Mouse (Mus musculus) heart, postnatal 0 days (tissue): ENCODE data around the gene Asb4. TPM values are rescaled to one million over a fixed set of nuclear protein-coding genes. Genes with fewer than 3 reads are reported as not detected.

Source experiments
- ATAC-seq: fragments of 200-750 bp; cut with Nextera tagmentation; 2 replicates; pipeline ENCODE4 v1.8.0; 2017; ENCODE audit warnings: low read depth, moderate number of reproducible peaks, moderate library complexity; ENCODE audit not compliant: insufficient read depth
- DNase-seq: peaks from one replicate; pipeline ENCODE4 v3.0.0-alpha.2; 2016; ENCODE audit warnings: low spot score
- H3K27ac ChIP-seq: fragments of 300-500 bp; sonication (generic); 2 replicates; pipeline ENCODE4 v1.5.1; 2014; ENCODE audit warnings: low read depth, mild to moderate bottlenecking
- H3K27me3 ChIP-seq: fragments of 300-500 bp; sonication (generic); 2 replicates; pipeline ENCODE4 v1.6.1; 2014; ENCODE audit warnings: low read length, mixed read lengths; ENCODE audit not compliant: control insufficient read depth, insufficient read depth
- H3K36me3 ChIP-seq: fragments of 300-500 bp; sonication (generic); replicated peaks from 2 replicates; pipeline ENCODE4 v1.6.1; 2014; ENCODE audit warnings: low read length, mixed read lengths; ENCODE audit not compliant: control insufficient read depth, insufficient read depth
- H3K4me1 ChIP-seq: fragments of 300-500 bp; sonication (generic); 2 replicates; pipeline ENCODE4 v1.6.1; 2014; ENCODE audit warnings: antibody characterized with exemption; ENCODE audit not compliant: control insufficient read depth, insufficient read depth
- H3K4me2 ChIP-seq: fragments of 300-500 bp; sonication (generic); 2 replicates; pipeline ENCODE4 v1.6.1; 2014; ENCODE audit warnings: low read depth, mild to moderate bottlenecking, low read length, moderate library complexity
- H3K4me3 ChIP-seq: fragments of 300-500 bp; sonication (generic); 2 replicates; pipeline ENCODE4 v1.5.1; 2014; ENCODE audit warnings: low read depth, low read length
- H3K9ac ChIP-seq: fragments of 300-500 bp; sonication (generic); replicated peaks from 2 replicates; pipeline ENCODE4 v1.6.1; 2014; ENCODE audit warnings: low read depth, low read length, mixed read lengths
- H3K9me3 ChIP-seq: fragments of 300-500 bp; sonication (generic); replicated peaks from 2 replicates; pipeline ENCODE4 v1.6.1; 2016; ENCODE audit warnings: low read length; ENCODE audit not compliant: control insufficient read depth
- CTCF ChIP-seq: IDR thresholded peaks from 2 replicates; pipeline ENCODE4 v1.5.1; 2016; ENCODE audit warnings: antibody characterized with exemption, control low read depth, low read depth
- EP300 ChIP-seq: IDR thresholded peaks from 2 replicates; pipeline ENCODE4 v1.6.1; 2016; ENCODE audit warnings: antibody characterized with exemption, low read depth
- WGBS: fragments of 180-500 bp; shearing (Covaris S2); extraction: QIAGEN DNeasy Blood & Tissue Kit; methylation state at CpG from one replicate; pipeline ENCODE4 v1.1.7; 2014; 5-methylcytosine and 5-hydroxymethylcytosine counted together
- polyA plus RNA-seq: library from polyadenylated mRNA; unstranded; fragments of >200 nt; fragmentation: Nextera tagmentation; extraction: Ambion mirVana; gene quantifications from 2 replicates; pipeline ENCODE4 v1.2.1, GENCODE M21; 2015
- total RNA-seq: library from RNA; depleted of rRNA; stranded (reverse); fragments of >200 nt; gene quantifications from 2 replicates; pipeline ENCODE4 v1.2.3, GENCODE M21; 2014; ENCODE audit warnings: low replicate concordance

Asb4 gene
- total and polyA plus RNA-seq, 2 experiments from 2014 or later, result 6.5 to 10.6 TPM

GRCm38 (mm10) chr6:5427033-5427432, 43.8 kb downstream of the Asb4 start:
- H3K36me3 ChIP-seq, result peaks cover 18% of the 10 kb centered on the region
- H3K4me2 ChIP-seq, result no peak overlapping the region
- no peak overlapping the region for H3K27ac ChIP-seq
- DNase-seq (no peak), ATAC-seq (no peak)
- H3K4me3 ChIP-seq, result no peak overlapping the region
- no peaks in the 10 kb centered on the region for H3K27me3 ChIP-seq
- H3K9me3 ChIP-seq, result no peaks in the 10 kb centered on the region
- no peaks in the 10 kb centered on the region for H3K4me1 ChIP-seq
- 76% methylated on average over 2 of the region's 2 CpGs for whole genome bisulfite sequencing
- TF ChIP-seq EP300, result no peak
- no peak for TF ChIP-seq CTCF
- no peak overlapping the region for H3K9ac ChIP-seq

- 95% methylated on average over 4 of the region's 4 CpGs for WGBS
- no peak for ATAC-seq
Observed at GRCm38 (mm10) chr6:5429562-5429961, 46.4 kb downstream of the Asb4 start.

GRCm38 (mm10) chr6:5429982-5430550, 46.9 kb downstream of the Asb4 start:
- TF ChIP-seq CTCF (no peak), EP300 (no peak)
- WGBS, result 97% methylated on average over 4 of the region's 4 CpGs
- Histone ChIP-seq H3K9ac (no peak overlapping the region), H3K4me3 (no peak overlapping the region), H3K4me2 (no peak overlapping the region), H3K36me3 (peaks cover 9% of the 10 kb centered on the region; the same call in 1 of the 2 replicates), H3K27ac (no peak overlapping the region), H3K4me1 (no peaks in the 10 kb centered on the region), H3K27me3 (no peaks in the 10 kb centered on the region), H3K9me3 (no peaks in the 10 kb centered on the region)
- DNase-seq, result no peak
- no peak for ATAC-seq

More at GRCm38 (mm10) chr6:5429562-5429961, 46.4 kb downstream of the Asb4 start:
- TF ChIP-seq CTCF, result no peak
- H3K27ac ChIP-seq, result no peak overlapping the region
- H3K27me3 ChIP-seq, result no peaks in the 10 kb centered on the region
- no peaks in the 10 kb centered on the region for H3K9me3 ChIP-seq
- DNase-seq, result no peak
- H3K36me3 ChIP-seq, result peaks cover 9% of the 10 kb centered on the region; the same call in 1 of the 2 replicates
- H3K4me3 ChIP-seq, result no peak overlapping the region
- H3K9ac ChIP-seq, result no peak overlapping the region
- H3K4me2 ChIP-seq, result no peak overlapping the region
- no peaks in the 10 kb centered on the region for H3K4me1 ChIP-seq

- Histone ChIP-seq H3K4me1 (no peaks in the 10 kb centered on the region), H3K4me2 (no peak overlapping the region), H3K4me3 (no peak overlapping the region), H3K27me3 (no peaks in the 10 kb centered on the region), H3K36me3 (peaks cover 9% of the 10 kb centered on the region; the same call in 1 of the 2 replicates), H3K9me3 (no peaks in the 10 kb centered on the region), H3K9ac (no peak overlapping the region), H3K27ac (no peak overlapping the region)
- no peak for ATAC-seq
- no peak for DNase-seq
- TF ChIP-seq CTCF (no peak), EP300 (no peak)
- WGBS, result 81% methylated on average over 2 of the region's 2 CpGs
Observed at GRCm38 (mm10) chr6:5433887-5434286, 50.7 kb downstream of the Asb4 start.

- no peaks in the 10 kb centered on the region; the same call in 1 of the 2 replicates for H3K4me1 ChIP-seq
- H3K4me3 ChIP-seq, result no peak overlapping the region
- no peaks in the 10 kb centered on the region for H3K27me3 ChIP-seq
- no peak overlapping the region for H3K27ac ChIP-seq
- TF ChIP-seq CTCF (peak; percentile 59), EP300 (no peak)
- DNase-seq (no peak), ATAC-seq (no peak)
- whole genome bisulfite sequencing, result 59% methylated on average over 4 of the region's 4 CpGs
- no peak overlapping the region for H3K4me2 ChIP-seq
- H3K9ac ChIP-seq, result no peak overlapping the region
- H3K9me3 ChIP-seq, result no peaks in the 10 kb centered on the region
- no peaks in the 10 kb centered on the region for H3K36me3 ChIP-seq
Observed at GRCm38 (mm10) chr6:5437757-5438156, 54.6 kb downstream of the Asb4 start.

- Histone ChIP-seq H3K4me3 (no peak overlapping the region), H3K4me2 (no peak overlapping the region), H3K27me3 (no peaks in the 10 kb centered on the region), H3K36me3 (no peaks in the 10 kb centered on the region), H3K9me3 (no peaks in the 10 kb centered on the region), H3K4me1 (peaks cover 8% of the 10 kb centered on the region; the same call in 1 of the 2 replicates), H3K27ac (no peak overlapping the region), H3K9ac (no peak overlapping the region)
- TF ChIP-seq CTCF, result no peak
- TF ChIP-seq EP300, result no peak
- ATAC-seq (no peak), DNase-seq (no peak)
- WGBS, result 82% methylated on average over 6 of the region's 6 CpGs
Observed at GRCm38 (mm10) chr6:5441221-5441620, 58.0 kb downstream of the Asb4 start.
